ENCODE assay signal across 27 mouse cellular contexts in the genomic region with DNA sequence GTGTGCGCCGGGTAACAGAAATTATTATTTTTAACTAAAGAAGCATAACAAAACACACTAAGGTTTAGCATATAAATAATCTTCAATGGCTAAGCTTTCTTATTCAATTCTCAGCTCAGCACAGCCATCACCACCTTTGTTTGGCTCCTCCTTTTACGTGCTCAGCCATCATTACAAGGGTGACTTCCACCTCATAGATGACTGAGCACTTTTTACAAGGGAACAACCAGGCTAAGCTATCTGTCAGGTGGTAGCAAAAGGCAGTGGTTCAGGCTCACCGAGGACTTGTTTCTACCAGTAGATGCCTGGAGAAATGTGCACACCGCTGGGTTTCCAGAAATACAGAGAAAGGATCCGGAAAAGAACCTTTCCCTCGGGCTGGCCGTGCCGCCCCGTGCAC. TPM values are rescaled to one million over a fixed set of nuclear protein-coding genes. Genes with fewer than 3 reads are reported as not detected.
"Had no signal": no experiment of that assay in that cellular context is flagged by ENCODE, and none has a peak within 500 bp of the region (broad histone marks: within the 10 kb centered on the region; RNA-seq: fewer than 3 reads in every experiment).

No protein-coding gene starts in this region.

- H3K9me3 ChIP-seq: kidney, embryonic 15.5 days; limb, embryonic 10.5 days; limb, embryonic 13.5 days; liver, embryonic 12.5 days; liver, embryonic 15.5 days; midbrain, embryonic 12.5 days; midbrain, embryonic 15.5 days; neural tube, embryonic 12.5 days; neural tube, embryonic 15.5 days; stomach, embryonic 15.5 days had no signal

- H3K4me1 ChIP-seq: kidney, embryonic 15.5 days; limb, embryonic 13.5 days; liver, embryonic 12.5 days; liver, embryonic 15.5 days; midbrain, embryonic 15.5 days; neural tube, embryonic 12.5 days; neural tube, embryonic 15.5 days; stomach, embryonic 15.5 days had no signal

- H3K36me3 ChIP-seq: kidney, embryonic 15.5 days; limb, embryonic 10.5 days; limb, embryonic 13.5 days; liver, embryonic 12.5 days; liver, embryonic 15.5 days; midbrain, embryonic 12.5 days; midbrain, embryonic 15.5 days; neural tube, embryonic 12.5 days; neural tube, embryonic 15.5 days; stomach, embryonic 15.5 days had no signal

- H3K9ac ChIP-seq: kidney, embryonic 15.5 days; limb, embryonic 13.5 days; liver, embryonic 12.5 days; liver, embryonic 15.5 days; midbrain, embryonic 12.5 days; midbrain, embryonic 15.5 days; neural tube, embryonic 12.5 days; neural tube, embryonic 15.5 days; stomach, embryonic 15.5 days had no signal

- H3K4me3 ChIP-seq: kidney, embryonic 15.5 days; limb, embryonic 10.5 days; limb, embryonic 13.5 days; liver, embryonic 12.5 days; liver, embryonic 15.5 days; midbrain, embryonic 12.5 days; midbrain, embryonic 15.5 days; neural tube, embryonic 12.5 days; neural tube, embryonic 15.5 days; stomach, embryonic 15.5 days had no signal

- H3K27ac ChIP-seq: kidney, embryonic 15.5 days; limb, embryonic 10.5 days; limb, embryonic 13.5 days; liver, embryonic 12.5 days; liver, embryonic 15.5 days; midbrain, embryonic 12.5 days; midbrain, embryonic 15.5 days; neural tube, embryonic 12.5 days; neural tube, embryonic 15.5 days; stomach, embryonic 15.5 days had no signal

- DNase-seq: kidney, adult 8-10 months; kidney, postnatal 10 days; kidney, postnatal 4 days; liver; lung, adult 2 months; lung, postnatal 14 days; lung, postnatal 4 days; retina, postnatal 1 day; right cerebral cortex, postnatal 25 days; spleen, adult 18-20 months; thymus, postnatal 36 days had no signal

- ATAC-seq: liver, embryonic 12.5 days; midbrain, embryonic 15.5 days had no signal

- H3K27me3 ChIP-seq: kidney, embryonic 15.5 days; liver, embryonic 15.5 days; neural tube, embryonic 15.5 days; stomach, embryonic 15.5 days had no signal

RNA-seq across cellular contexts. Expression of gene Gm5089, which starts 16.9 kb away (rescaled TPM):
- total RNA-seq: megakaryocyte, adult 5-6 weeks had no signal
- polyA plus RNA-seq: liver, embryonic 12.5 days; liver, embryonic 15.5 days; lung, adult 2 months; lung, embryonic 16.5 days; stomach, embryonic 15.5 days; thymus, postnatal 0 days; urinary bladder, adult 2 months had no signal

RNA-seq across cellular contexts. Expression of gene Zic5, which starts 31.4 kb away (rescaled TPM):
- total RNA-seq: megakaryocyte, adult 5-6 weeks had no signal
- polyA plus RNA-seq: liver, embryonic 12.5 days; liver, embryonic 15.5 days; lung, adult 2 months; lung, embryonic 16.5 days; stomach, embryonic 15.5 days; thymus, postnatal 0 days; urinary bladder, adult 2 months had no signal

RNA-seq across cellular contexts. Expression of gene Zic2, which starts 41.2 kb away (rescaled TPM):
- total RNA-seq: megakaryocyte, adult 5-6 weeks had no signal
- polyA plus RNA-seq: kidney, embryonic 15.5 days; liver, embryonic 12.5 days; liver, embryonic 15.5 days; lung, adult 2 months; lung, embryonic 16.5 days; stomach, embryonic 15.5 days; thymus, postnatal 0 days had no signal

RNA-seq across cellular contexts. Expression of gene Gm10837, which starts 56.3 kb away (rescaled TPM):
- total RNA-seq: layer of hippocampus, adult 18-20 months; left cerebral cortex, postnatal 25 days; megakaryocyte, adult 5-6 weeks had no signal
- polyA plus RNA-seq: kidney, embryonic 15.5 days; limb, embryonic 10.5 days; limb, embryonic 13.5 days; liver, embryonic 12.5 days; liver, embryonic 15.5 days; lung, adult 2 months; lung, embryonic 16.5 days; stomach, embryonic 15.5 days; thymus, postnatal 0 days; urinary bladder, adult 2 months had no signal
